Mouse (Mus musculus) heart, adult 2 months (tissue): ENCODE measurements around the gene Nupr1l. TPM values are rescaled to one million over a fixed set of nuclear protein-coding genes. Genes with fewer than 3 reads are reported as not detected.

ENCODE experiments used
- DNase-seq, 2 experiments: peaks; one replicate each; pipeline ENCODE4 v3.0.0; 2021
- H3K27ac ChIP-seq: fragments of 200-600 bp; 2 replicates; pipeline ENCODE4 v1.8.1; 2022
- H3K27me3 ChIP-seq: fragments of 200-500 bp; 2 replicates; pipeline ENCODE4 v1.6.1; 2012; ENCODE audit warnings: mild to moderate bottlenecking, low read length, inconsistent platforms, mixed read lengths; ENCODE audit not compliant: control insufficient read depth, insufficient read depth
- H3K36me3 ChIP-seq: fragments of 200-500 bp; 2 replicates; pipeline ENCODE4 v1.6.1; 2012; ENCODE audit warnings: low read length, inconsistent platforms; ENCODE audit not compliant: control insufficient read depth, insufficient read depth
- H3K4me1 ChIP-seq: fragments of 200-500 bp; 2 replicates; pipeline ENCODE4 v1.6.1; 2011; ENCODE audit warnings: low read length; ENCODE audit not compliant: control insufficient read depth, insufficient read depth
- H3K4me3 ChIP-seq: fragments of 200-600 bp; 2 replicates; pipeline ENCODE4 v1.8.1; 2022
- H3K79me2 ChIP-seq: fragments of 200-500 bp; replicated peaks from 2 replicates; pipeline ENCODE4 v1.6.1; 2012; ENCODE audit warnings: mild to moderate bottlenecking, inconsistent platforms, low read length, moderate library complexity, mixed read lengths; ENCODE audit not compliant: control insufficient read depth, insufficient read depth
- H3K9ac ChIP-seq: fragments of 200-500 bp; 2 replicates; pipeline ENCODE4 v1.6.1; 2012; ENCODE audit warnings: low read depth, mild to moderate bottlenecking, control low read depth, inconsistent platforms, low read length, mixed read lengths
- CTCF ChIP-seq: fragments of 200-600 bp; IDR thresholded peaks from 2 replicates; pipeline ENCODE4 v1.8.1; 2022; ENCODE audit warnings: antibody characterized with exemption, mild to moderate bottlenecking, moderate library complexity
- EP300 ChIP-seq: fragments of 200-500 bp; IDR thresholded peaks from 2 replicates; pipeline ENCODE4 v1.6.1; 2011; ENCODE audit warnings: low read depth, low read length, control low read depth; ENCODE audit not compliant: insufficient read depth
- POLR2A ChIP-seq: fragments of 200-500 bp; IDR thresholded peaks from 2 replicates; pipeline ENCODE4 v1.6.1; 2011; ENCODE audit warnings: mild to moderate bottlenecking, low read depth, low read length, control low read depth; ENCODE audit not compliant: insufficient read depth
- WGBS: fragments of 180-500 bp; shearing (Covaris S2); methylation state at CpG from one replicate; pipeline ENCODE4 v1.1.7; 2018; 5-methylcytosine and 5-hydroxymethylcytosine counted together
- intact Hi-C: fragments of 180-260 bp; cut with DNase I; formaldehyde crosslinking; loops from one replicate; pipeline ENCODE4 v1.15.1; 2025
- polyA plus RNA-seq: library from polyadenylated mRNA; depleted of rRNA; stranded (reverse); fragments of >200 nt; gene quantifications from 2 replicates; pipeline ENCODE4 v1.2.3, GENCODE M21; 2012; rRNA removed
- total RNA-seq, 2 experiments: library from RNA; stranded (reverse); gene quantifications; 2 replicates each; pipeline ENCODE4 v1.2.3; 2021

Gene Nupr1l
- total and polyA plus RNA-seq, 3 experiments: 0.44 to 1.7 (median 1.5) TPM

DNA sequence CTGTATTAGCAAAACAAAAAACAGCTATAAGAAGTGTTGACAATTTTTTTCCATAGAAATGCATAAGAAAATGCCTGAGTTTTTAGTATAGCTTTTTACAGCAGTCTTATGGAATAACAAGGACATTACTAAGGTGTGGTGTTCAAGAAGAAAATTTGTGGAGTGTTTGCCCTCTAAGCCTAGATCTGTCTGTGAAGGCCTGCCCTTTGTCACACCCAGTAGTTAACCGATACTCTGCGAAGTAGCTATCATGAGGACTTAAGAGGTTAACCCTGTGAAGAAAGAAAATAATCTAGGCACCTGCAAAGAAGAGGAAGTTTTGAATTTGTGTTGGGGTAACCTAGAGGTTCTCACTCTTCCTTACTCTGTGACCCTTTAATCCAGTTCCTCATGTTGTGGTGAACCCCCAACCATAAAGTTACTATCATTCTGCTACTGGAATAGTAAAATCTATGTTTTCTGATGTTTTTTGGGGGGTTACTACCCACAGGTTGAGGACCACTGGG lies 39.2 kb downstream of the Nupr1l start:
- H3K9ac ChIP-seq: no peak overlapping the region
- H3K4me1 ChIP-seq: peaks cover 2% of the 10 kb centered on the region; the same call in 1 of the 2 replicates
- TF ChIP-seq POLR2A (no peak), EP300 (no peak), CTCF (no peak)
- H3K27ac ChIP-seq: no peak overlapping the region
- peaks cover 4% of the 10 kb centered on the region for H3K36me3 ChIP-seq
- WGBS: 93% methylated on average over 2 of the region's 2 CpGs
- H3K27me3 ChIP-seq: no peaks in the 10 kb centered on the region
- intact Hi-C loops: no loop called here
- DNase-seq: no peak
- no peak overlapping the region for H3K4me3 ChIP-seq
- peaks cover 2% of the 10 kb centered on the region for H3K79me2 ChIP-seq

DNA sequence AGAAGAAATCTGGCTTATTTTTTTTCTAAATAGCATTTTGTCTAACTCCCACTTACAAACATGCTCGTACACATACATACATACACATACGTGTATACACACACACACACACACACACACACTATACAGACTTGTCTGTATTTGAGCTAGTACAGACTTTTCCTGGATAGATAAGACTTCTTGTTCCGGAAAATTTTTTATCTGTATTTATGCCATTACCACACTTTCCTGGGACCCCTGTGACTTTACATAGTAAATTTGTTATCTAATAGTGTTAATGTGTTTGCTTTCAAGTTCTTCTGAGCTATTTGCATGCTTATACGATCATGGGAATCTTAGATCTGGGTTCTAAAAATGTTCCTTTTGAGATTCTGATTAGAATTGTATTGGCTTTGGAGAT lies 43.8 kb downstream of the Nupr1l start:
- H3K4me3 ChIP-seq: no peak overlapping the region
- H3K79me2 ChIP-seq: peaks cover 5% of the 10 kb centered on the region
- no peak for TF ChIP-seq POLR2A
- no peak for TF ChIP-seq EP300
- no peak for TF ChIP-seq CTCF
- H3K27me3 ChIP-seq: no peaks in the 10 kb centered on the region
- DNase-seq: no peak
- no peak overlapping the region for H3K27ac ChIP-seq
- no peaks in the 10 kb centered on the region; the same call in 1 of the 2 replicates for H3K4me1 ChIP-seq
- H3K36me3 ChIP-seq: peaks cover 4% of the 10 kb centered on the region
- H3K9ac ChIP-seq: no peak overlapping the region
- 76% methylated on average over 4 of the region's 4 CpGs for WGBS
- intact Hi-C loops: no loop called here

- intact Hi-C loops: no loop called here
- 55% methylated on average over 5 of the region's 5 CpGs for WGBS
- TF ChIP-seq POLR2A: no peak
- Histone ChIP-seq H3K4me1 (no peaks in the 10 kb centered on the region; the same call in 1 of the 2 replicates), H3K79me2 (peaks cover 5% of the 10 kb centered on the region), H3K27me3 (no peaks in the 10 kb centered on the region), H3K36me3 (no peaks in the 10 kb centered on the region; the same call in 1 of the 2 replicates), H3K9ac (no peak overlapping the region), H3K4me3 (no peak overlapping the region), H3K27ac (no peak overlapping the region)
- peak; percentile 22 to 32 for DNase-seq
Measured at GRCm38 (mm10) chr5:129954473-129955254, 46.3 kb downstream of the Nupr1l start.

DNA sequence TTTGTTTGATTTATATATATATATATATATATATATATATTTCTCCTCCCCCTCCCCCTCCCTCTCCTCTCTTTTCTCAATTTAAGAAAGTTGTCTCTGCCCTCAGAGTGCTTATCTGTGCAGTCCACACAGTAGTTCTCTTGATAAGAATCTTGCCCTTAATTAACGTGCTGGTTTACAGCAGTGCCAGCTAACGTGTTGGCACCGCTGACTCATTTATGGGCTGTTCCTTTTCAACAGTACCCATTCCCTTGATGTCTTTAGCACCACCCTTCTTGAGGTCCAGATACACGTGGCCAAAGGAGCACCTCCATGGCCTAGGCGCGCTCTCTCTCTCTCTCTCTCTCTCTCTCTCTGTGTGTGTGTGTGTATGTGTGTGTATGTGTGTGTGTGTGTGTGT lies 47.5 kb downstream of the Nupr1l start:
- H3K4me1 ChIP-seq: no peaks in the 10 kb centered on the region; the same call in 1 of the 2 replicates
- H3K79me2 ChIP-seq: peaks cover 7% of the 10 kb centered on the region
- no peaks in the 10 kb centered on the region for H3K27me3 ChIP-seq
- no peak overlapping the region for H3K9ac ChIP-seq
- no peak for TF ChIP-seq EP300
- no peak for TF ChIP-seq CTCF
- no peak for TF ChIP-seq POLR2A
- intact Hi-C loops: no loop called here
- no peaks in the 10 kb centered on the region; the same call in 1 of the 2 replicates for H3K36me3 ChIP-seq
- no peak for DNase-seq
- 81% methylated on average over 6 of the region's 6 CpGs for WGBS
- no peak overlapping the region for H3K27ac ChIP-seq
- no peak overlapping the region for H3K4me3 ChIP-seq

GRCm38 (mm10) chr5:129963224-129963623 lies 54.9 kb downstream of the Nupr1l start:
- no peaks in the 10 kb centered on the region for H3K27me3 ChIP-seq
- H3K4me3 ChIP-seq: no peak overlapping the region
- 50% methylated on average over 4 of the region's 4 CpGs for WGBS
- peaks cover 2% of the 10 kb centered on the region for H3K79me2 ChIP-seq
- DNase-seq: no peak
- no peak for TF ChIP-seq CTCF
- TF ChIP-seq POLR2A: no peak
- no peak for TF ChIP-seq EP300
- H3K9ac ChIP-seq: no peak overlapping the region
- H3K36me3 ChIP-seq: no peaks in the 10 kb centered on the region
- no peaks in the 10 kb centered on the region for H3K4me1 ChIP-seq
- H3K27ac ChIP-seq: no peak overlapping the region
- intact Hi-C loops: no loop called here

Other genes starting within 250 kb of the Nupr1l start
- 1 to 10 TPM; 2.5 to 3.1 TPM for gene Zfp11, start 238.4 kb upstream of the Nupr1l start, total RNA-seq
- gene Zfp11, start 238.4 kb upstream of the Nupr1l start, polyA plus RNA-seq: 1.7 and 4.0 TPM in 2 replicates
- not detected for gene Sept14, start 200.0 kb upstream of the Nupr1l start, total RNA-seq
- gene Sept14, start 200.0 kb upstream of the Nupr1l start, polyA plus RNA-seq: not detected in 2 replicates
- 10 to 100 TPM; 76.8 to 86.4 TPM for gene Mrps17, start 193.0 kb upstream of the Nupr1l start, total RNA-seq
- 107 and 130 TPM in 2 replicates for gene Mrps17, start 193.0 kb upstream of the Nupr1l start, polyA plus RNA-seq
- 100 to 1,000 TPM; 785 to 948 TPM for gene Nipsnap2, start 183.5 kb upstream of the Nupr1l start, total RNA-seq
- gene Nipsnap2, start 183.5 kb upstream of the Nupr1l start, polyA plus RNA-seq: 462 and 670 TPM in 2 replicates
- 1 to 10 TPM; 6.0 to 8.7 TPM for gene Psph, start 121.1 kb upstream of the Nupr1l start, total RNA-seq
- gene Psph, start 121.1 kb upstream of the Nupr1l start, polyA plus RNA-seq: 7.7 and 11.4 TPM in 2 replicates
- 10 to 100 TPM in 1 of 2 experiments, 1 to 10 TPM in 1; 9.1 to 10.9 TPM for gene Sumf2, start 61.6 kb upstream of the Nupr1l start, total RNA-seq
- 6.2 and 7.0 TPM in 2 replicates for gene Sumf2, start 61.6 kb upstream of the Nupr1l start, polyA plus RNA-seq
- gene Chchd2, start 21.1 kb upstream of the Nupr1l start, total RNA-seq: 1,000 to 10,000 TPM; 1,016 to 1,153 TPM
- 778 and 988 TPM in 2 replicates for gene Chchd2, start 21.1 kb upstream of the Nupr1l start, polyA plus RNA-seq
- gene Zbed5, start 12.8 kb upstream of the Nupr1l start, total RNA-seq: under 1 TPM; 0.26 to 0.55 TPM
- gene Zbed5, start 12.8 kb upstream of the Nupr1l start, polyA plus RNA-seq: 0.33 and 0.85 TPM in 2 replicates
- gene Phkg1, start 10.0 kb upstream of the Nupr1l start, total RNA-seq: 10 to 100 TPM; 15.5 to 16.8 TPM
- gene Phkg1, start 10.0 kb upstream of the Nupr1l start, polyA plus RNA-seq: 39.8 and 69.6 TPM in 2 replicates
- gene Vkorc1l1, start 33.4 kb downstream of the Nupr1l start, total RNA-seq: 10 to 100 TPM; 14.3 to 17.9 TPM
- gene Vkorc1l1, start 33.4 kb downstream of the Nupr1l start, polyA plus RNA-seq: 12.4 and 18.3 TPM in 2 replicates
- 10 to 100 TPM; 12.8 to 13.0 TPM for gene Gusb, start 94.5 kb downstream of the Nupr1l start, total RNA-seq
- 17.9 and 25.3 TPM in 2 replicates for gene Gusb, start 94.5 kb downstream of the Nupr1l start, polyA plus RNA-seq
- gene Asl, start 120.7 kb downstream of the Nupr1l start, total RNA-seq: 1 to 10 TPM; 3.2 to 4.6 TPM
- 5.9 and 6.5 TPM in 2 replicates for gene Asl, start 120.7 kb downstream of the Nupr1l start, polyA plus RNA-seq
- 10 to 100 TPM in 1 of 2 experiments, 1 to 10 TPM in 1; 9.3 to 11.2 TPM for gene Crcp, start 120.8 kb downstream of the Nupr1l start, total RNA-seq
- 9.5 and 10.3 TPM in 2 replicates for gene Crcp, start 120.8 kb downstream of the Nupr1l start, polyA plus RNA-seq
- 1 to 10 TPM; 7.4 to 9.4 TPM for gene Tpst1, start 164.8 kb downstream of the Nupr1l start, total RNA-seq
- gene Tpst1, start 164.8 kb downstream of the Nupr1l start, polyA plus RNA-seq: 10.1 and 12.6 TPM in 2 replicates
- gene Kctd7, start 236.3 kb downstream of the Nupr1l start, total RNA-seq: 1 to 10 TPM; 1.5 to 3.7 TPM
- 2.5 and 3.1 TPM in 2 replicates for gene Kctd7, start 236.3 kb downstream of the Nupr1l start, polyA plus RNA-seq